Mouse (Mus musculus) ES-Bruce4 (cell line): Measurements from ENCODE around the gene Bscl2. TPM values are rescaled to one million over a fixed set of nuclear protein-coding genes. Genes with fewer than 3 reads are reported as not detected.
"Not testable (repeated sequence)": the region's sequence is repeated elsewhere in the genome, so short reads cannot be mapped to it uniquely, and the experiment has no call there.

Experiments used
- H3K27ac ChIP-seq: 2 replicates; pipeline ENCODE4 v1.5.1; 2012; ENCODE audit warnings: low read length, inconsistent platforms; ENCODE audit not compliant: insufficient read depth
- H3K27me3 ChIP-seq: 2 replicates; pipeline ENCODE4 v1.6.1; 2012; ENCODE audit warnings: mild to moderate bottlenecking, low read length, inconsistent platforms; ENCODE audit not compliant: control insufficient read depth, poor library complexity, insufficient read depth, severe bottlenecking
- H3K36me3 ChIP-seq: 2 replicates; pipeline ENCODE4 v1.6.1; 2012; ENCODE audit warnings: inconsistent platforms, mild to moderate bottlenecking, low read length, moderate library complexity; ENCODE audit not compliant: control insufficient read depth, poor library complexity, insufficient read depth, severe bottlenecking
- H3K4me1 ChIP-seq: one replicate; pipeline ENCODE4 v1.8.1; 2011; ENCODE audit warnings: low read length; ENCODE audit not compliant: control insufficient read depth, insufficient read depth
- H3K4me3 ChIP-seq: 2 replicates; pipeline ENCODE4 v1.5.1; 2011; ENCODE audit warnings: low read depth, mild to moderate bottlenecking, low read length
- H3K9ac ChIP-seq: 2 replicates; pipeline ENCODE4 v1.6.1; 2012; ENCODE audit warnings: low read depth, mild to moderate bottlenecking, inconsistent platforms; ENCODE audit not compliant: poor library complexity, severe bottlenecking
- H3K9me3 ChIP-seq: replicated peaks from 2 replicates; pipeline ENCODE4 v1.6.1; 2012; ENCODE audit warnings: mild to moderate bottlenecking, low read length, inconsistent platforms; ENCODE audit not compliant: control insufficient read depth, poor library complexity, insufficient read depth, severe bottlenecking
- CTCF ChIP-seq: IDR thresholded peaks from one replicate; pipeline ENCODE4 v1.8.1; 2011; ENCODE audit warnings: low read depth, low read length
- EP300 ChIP-seq: IDR thresholded peaks from 2 replicates; pipeline ENCODE4 v1.6.1; 2011; ENCODE audit warnings: low read depth, low read length; ENCODE audit not compliant: insufficient read depth
- POLR2A ChIP-seq: IDR thresholded peaks from one replicate; pipeline ENCODE4 v1.8.1; 2011; ENCODE audit warnings: low read length; ENCODE audit not compliant: insufficient read depth
- polyA plus RNA-seq: library from polyadenylated mRNA; stranded (reverse); fragments of >200 nt; gene quantifications from 2 replicates; pipeline ENCODE4 v1.2.4, GENCODE M21; 2011; ENCODE audit warnings: low read depth; ENCODE audit not compliant: missing spikeins, insufficient read depth, insufficient read length

Gene Bscl2
- polyA plus RNA-seq, 1 experiment = 32.3 TPM

DNA sequence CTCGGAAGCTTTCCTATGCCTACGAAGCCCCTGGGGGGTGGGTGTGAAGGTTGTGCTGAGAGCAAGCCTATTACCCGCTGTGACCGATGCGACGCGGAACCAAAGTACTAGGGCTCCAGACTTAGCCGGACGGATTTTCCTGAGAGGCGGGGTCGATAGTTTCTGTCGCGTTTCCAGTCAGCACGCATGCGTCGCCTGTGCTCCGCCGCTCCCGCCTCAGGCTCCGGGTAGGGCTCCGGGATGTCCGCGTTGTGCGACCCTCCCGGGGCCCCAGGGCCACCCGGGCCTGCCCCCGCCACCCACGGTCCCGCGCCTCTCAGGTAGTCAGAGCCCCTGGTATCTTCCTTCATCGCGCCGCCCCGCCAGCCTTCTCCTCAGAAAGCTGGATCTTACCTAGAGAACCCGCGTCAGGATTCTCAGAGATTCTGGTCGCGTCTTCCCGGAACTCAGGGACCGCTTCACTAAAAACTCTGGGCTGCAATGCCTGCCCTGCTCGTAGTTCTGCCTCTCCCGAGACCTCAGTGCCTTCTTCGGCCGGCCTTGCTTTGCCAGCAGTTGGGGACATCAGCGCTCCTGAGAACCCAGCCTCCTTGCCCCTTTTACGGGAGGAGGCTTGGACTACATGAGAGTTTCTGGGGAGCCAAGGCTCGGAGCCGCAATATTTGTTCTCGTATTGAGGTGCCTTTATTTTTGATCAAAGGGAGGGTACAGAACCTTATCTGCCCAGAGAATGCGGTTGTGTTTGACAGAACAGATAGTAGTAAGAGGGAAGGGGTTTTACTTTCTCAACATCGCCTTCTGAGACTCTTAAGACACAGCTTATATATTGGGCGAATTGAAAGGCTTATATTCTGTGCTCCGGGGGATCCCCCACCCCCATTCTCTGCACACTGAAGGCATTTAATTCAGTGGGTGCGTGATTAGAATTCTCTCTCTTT is 55.8 kb downstream of the Bscl2 start, which contains the start of gene Ints5:
Gene Ints5, plus strand, starts transcription at position 177 of the 938 bp plus-strand sequence.
- Histone ChIP-seq H3K36me3 (peaks cover 36% of the 10 kb centered on the region), H3K27me3 (no peaks in the 10 kb centered on the region), H3K4me3 (peak within 1 kb of the TSS; percentile 90), H3K9ac (peak within 1 kb of the TSS; percentile 96), H3K4me1 (peaks cover 1% of the 10 kb centered on the region), H3K9me3 (no peaks in the 10 kb centered on the region), H3K27ac (peak within 1 kb of the TSS; percentile 10)
- TF ChIP-seq CTCF (no peak), POLR2A (peak; percentile 66), EP300 (peak; percentile 63; the same call in 1 of the 2 replicates)

- Histone ChIP-seq H3K4me1 (no peaks in the 10 kb centered on the region), H3K9ac (no peak overlapping the region), H3K9me3 (no peaks in the 10 kb centered on the region), H3K36me3 (peaks cover 26% of the 10 kb centered on the region), H3K27ac (no peak overlapping the region), H3K27me3 (no peaks in the 10 kb centered on the region), H3K4me3 (no peak overlapping the region)
- TF ChIP-seq POLR2A (no peak), EP300 (no peak), CTCF (no peak)
Measured at GRCm38 (mm10) chr19:8895397-8895960, 58.2 kb downstream of the Bscl2 start.

GRCm38 (mm10) chr19:8896231-8896630 is 59.0 kb downstream of the Bscl2 start:
- not testable (repeated sequence) for H3K27ac ChIP-seq, H3K4me1 ChIP-seq, H3K27me3 ChIP-seq, H3K9ac ChIP-seq, H3K9me3 ChIP-seq, H3K4me3 ChIP-seq
- H3K36me3 ChIP-seq = peaks cover 19% of the 10 kb centered on the region

- H3K4me1 ChIP-seq, H3K27me3 ChIP-seq, H3K9me3 ChIP-seq: not testable (repeated sequence)
- H3K36me3 ChIP-seq = peaks cover 21% of the 10 kb centered on the region
- H3K27ac ChIP-seq = peak overlapping the region; percentile 60
- H3K4me3 ChIP-seq = peak overlapping the region; percentile 28
- peak overlapping the region; percentile 45 for H3K9ac ChIP-seq
Measured at GRCm38 (mm10) chr19:8897211-8897864, 60.1 kb downstream of the Bscl2 start.

GRCm38 (mm10) chr19:8897865-8898495 is 60.7 kb downstream of the Bscl2 start, which contains the start of gene Ganab:
Gene Ganab, plus strand, starts transcription at chr19:8898071.
- Histone ChIP-seq H3K9me3 (no peaks in the 10 kb centered on the region), H3K4me3 (peak within 1 kb of the TSS; percentile 93), H3K27ac (peak within 1 kb of the TSS; percentile 60), H3K4me1 (no peaks in the 10 kb centered on the region), H3K27me3 (no peaks in the 10 kb centered on the region), H3K36me3 (peaks cover 26% of the 10 kb centered on the region), H3K9ac (peak within 1 kb of the TSS; percentile 94)
- TF ChIP-seq EP300 (no peak), POLR2A (peak; percentile 68), CTCF (no peak)

Other genes with a start within 250 kb of the Bscl2 start
- not detected in 2 replicates for gene Slc22a8, start 246.2 kb upstream of the Bscl2 start, polyA plus RNA-seq
- gene Slc22a6, start 219.4 kb upstream of the Bscl2 start, polyA plus RNA-seq = not detected in 2 replicates
- gene Chrm1, start 173.7 kb upstream of the Bscl2 start, polyA plus RNA-seq = not detected in 2 replicates
- gene Slc3a2, start 114.1 kb upstream of the Bscl2 start, polyA plus RNA-seq = 170 TPM in 2 replicates
- gene Wdr74, start 101.6 kb upstream of the Bscl2 start, polyA plus RNA-seq = 81.1 and 97.0 TPM in 2 replicates
- 2.2 TPM in 1 of 2 replicates, not detected in the other for gene 1700092M07Rik, start 96.7 kb upstream of the Bscl2 start, polyA plus RNA-seq
- 45.6 and 47.1 TPM in 2 replicates for gene Stx5a, start 96.1 kb upstream of the Bscl2 start, polyA plus RNA-seq
- 122 and 200 TPM in 2 replicates for gene Nxf1, start 80.4 kb upstream of the Bscl2 start, polyA plus RNA-seq
- 21.4 and 23.4 TPM in 2 replicates for gene Tmem223, start 66.5 kb upstream of the Bscl2 start, polyA plus RNA-seq
- 29.0 and 34.5 TPM in 2 replicates for gene Tmem179b, start 63.0 kb upstream of the Bscl2 start, polyA plus RNA-seq
- gene Taf6l, start 51.0 kb upstream of the Bscl2 start, polyA plus RNA-seq = 17.1 and 17.7 TPM in 2 replicates
- gene Polr2g, start 38.9 kb upstream of the Bscl2 start, polyA plus RNA-seq = 98.2 and 103 TPM in 2 replicates
- gene Zbtb3, start 34.9 kb upstream of the Bscl2 start, polyA plus RNA-seq = 3.1 and 4.1 TPM in 2 replicates
- 77.3 and 84.9 TPM in 2 replicates for gene Ttc9c, start 18.1 kb upstream of the Bscl2 start, polyA plus RNA-seq
- 105 and 108 TPM in 2 replicates for gene Hnrnpul2, start 17.5 kb upstream of the Bscl2 start, polyA plus RNA-seq
- 74.8 and 87.2 TPM in 2 replicates for gene AC129217.1, start 7.7 kb upstream of the Bscl2 start, polyA plus RNA-seq
- gene Gng3, start 1.7 kb downstream of the Bscl2 start, polyA plus RNA-seq = 28.3 and 29.7 TPM in 2 replicates
- gene Lrrn4cl, start 13.3 kb downstream of the Bscl2 start, polyA plus RNA-seq = 1.3 and 2.1 TPM in 2 replicates
- 189 and 201 TPM in 2 replicates for gene Ubxn1, start 34.0 kb downstream of the Bscl2 start, polyA plus RNA-seq
- gene Uqcc3, start 43.5 kb downstream of the Bscl2 start, polyA plus RNA-seq = 14.4 and 14.9 TPM in 2 replicates
- 10.1 and 13.4 TPM in 2 replicates for gene Lbhd1, start 46.3 kb downstream of the Bscl2 start, polyA plus RNA-seq
- gene Gm49403, start 46.5 kb downstream of the Bscl2 start, polyA plus RNA-seq = not detected in 2 replicates
- gene 1810009A15Rik, start 51.4 kb downstream of the Bscl2 start, polyA plus RNA-seq = 162 and 172 TPM in 2 replicates
- gene Gm49416, start 51.5 kb downstream of the Bscl2 start, polyA plus RNA-seq = 11.9 and 24.8 TPM in 2 replicates
- 23.1 and 26.7 TPM in 2 replicates for gene Ints5, start 55.5 kb downstream of the Bscl2 start, polyA plus RNA-seq
- gene Ganab, start 60.6 kb downstream of the Bscl2 start, polyA plus RNA-seq = 183 and 184 TPM in 2 replicates
- gene B3gat3, start 82.9 kb downstream of the Bscl2 start, polyA plus RNA-seq = 26.6 and 26.8 TPM in 2 replicates
- 1.6 and 2.2 TPM in 2 replicates for gene Rom1, start 91.9 kb downstream of the Bscl2 start, polyA plus RNA-seq
- 19.2 and 20.4 TPM in 2 replicates for gene Eml3, start 92.1 kb downstream of the Bscl2 start, polyA plus RNA-seq
- gene Mta2, start 104.4 kb downstream of the Bscl2 start, polyA plus RNA-seq = 106 and 108 TPM in 2 replicates
- gene Tut1, start 116.4 kb downstream of the Bscl2 start, polyA plus RNA-seq = 26.4 and 30.1 TPM in 2 replicates
- gene Eef1g, start 129.6 kb downstream of the Bscl2 start, polyA plus RNA-seq = 1,175 and 1,274 TPM in 2 replicates
- 162 and 163 TPM in 2 replicates for gene Ahnak, start 151.8 kb downstream of the Bscl2 start, polyA plus RNA-seq